Mouse (Mus musculus) heart, postnatal 0 days (tissue): ENCODE measurements around the gene Ralb.

Experiments
- CTCF ChIP-seq: IDR thresholded peaks from 2 replicates; pipeline ENCODE4 v1.5.1; 2016; ENCODE audit warnings: antibody characterized with exemption, control low read depth, low read depth
- EP300 ChIP-seq: IDR thresholded peaks from 2 replicates; pipeline ENCODE4 v1.6.1; 2016; ENCODE audit warnings: antibody characterized with exemption, low read depth

GRCm38 (mm10) chr1:119437401-119437800, 67.2 kb downstream of the Ralb start:
- TF ChIP-seq CTCF (no peak), EP300 (no peak)
